Mouse (Mus musculus) forebrain, embryonic 16.5 days (tissue): Measurements from ENCODE around the gene Zbtb20. TPM values are rescaled to one million over a fixed set of nuclear protein-coding genes. Genes with fewer than 3 reads are reported as not detected.
A peak's percentile ranks its signal among the peaks of the same experiment; 100 is the strongest.

ENCODE experiments used
- ATAC-seq: fragments of 200-750 bp; cut with Nextera tagmentation; 2 replicates; pipeline ENCODE4 v1.8.0; 2017; ENCODE audit warnings: mild to moderate bottlenecking, moderate library complexity
- H3K27ac ChIP-seq: fragments of 300-500 bp; sonication (generic); 2 replicates; pipeline ENCODE4 v1.5.1; 2014; ENCODE audit warnings: low read length, control low read depth
- H3K27me3 ChIP-seq: fragments of 300-500 bp; sonication (generic); replicated peaks from 2 replicates; pipeline ENCODE4 v1.6.1; 2014; ENCODE audit warnings: low read length; ENCODE audit not compliant: control insufficient read depth, insufficient read depth
- H3K36me3 ChIP-seq: fragments of 300-500 bp; sonication (generic); 2 replicates; pipeline ENCODE4 v1.6.1; 2014; ENCODE audit not compliant: control insufficient read depth, insufficient read depth
- H3K4me1 ChIP-seq: fragments of 300-500 bp; sonication (generic); replicated peaks from 2 replicates; pipeline ENCODE4 v1.6.1; 2014; ENCODE audit warnings: low read length; ENCODE audit not compliant: control insufficient read depth, insufficient read depth
- H3K4me2 ChIP-seq: fragments of 300-500 bp; sonication (generic); 2 replicates; pipeline ENCODE4 v1.6.1; 2014; ENCODE audit warnings: mild to moderate bottlenecking, low read length, control low read depth
- H3K4me3 ChIP-seq: fragments of 300-500 bp; sonication (generic); replicated peaks from 2 replicates; pipeline ENCODE4 v1.5.1; 2014; ENCODE audit warnings: mild to moderate bottlenecking, low read length, control low read depth
- H3K9ac ChIP-seq: fragments of 300-500 bp; sonication (generic); replicated peaks from 2 replicates; pipeline ENCODE4 v1.6.1; 2014; ENCODE audit warnings: low read depth, low read length, control low read depth
- H3K9me3 ChIP-seq: fragments of 300-500 bp; sonication (generic); 2 replicates; pipeline ENCODE4 v1.6.1; 2016; ENCODE audit warnings: low read length; ENCODE audit not compliant: control insufficient read depth
- WGBS: fragments of 180-500 bp; shearing (Covaris S2); extraction: QIAGEN DNeasy Blood & Tissue Kit; methylation state at CpG from one replicate; pipeline ENCODE4 v1.1.7; 2014; 5-methylcytosine and 5-hydroxymethylcytosine counted together
- polyA plus RNA-seq: library from polyadenylated mRNA; unstranded; fragments of >200 nt; fragmentation: Nextera tagmentation; extraction: Ambion mirVana; gene quantifications from 2 replicates; pipeline ENCODE4 v1.2.1, GENCODE M21; 2015

Gene Zbtb20
- polyA plus RNA-seq, 1 experiment from 2014 or later = 126 TPM

GRCm38 (mm10) chr16:43303245-43304197, 427.8 kb downstream of the Zbtb20 start:
- Histone ChIP-seq H3K4me1 (0 out of 2 replicates have a peak, but pooled peaks cover 8% of the 10 kb centered on the region), H3K4me3 (no peak overlapping the region), H3K4me2 (no peak overlapping the region), H3K27me3 (no peaks in the 10 kb centered on the region), H3K27ac (no peak overlapping the region), H3K36me3 (no peaks in the 10 kb centered on the region), H3K9me3 (no peaks in the 10 kb centered on the region), H3K9ac (no peak overlapping the region)
- peak; percentile 87 for ATAC-seq
- 71% methylated on average over 9 of the region's 9 CpGs for WGBS

- H3K4me2 ChIP-seq = no peak overlapping the region
- peak overlapping the region; percentile 54 for H3K27ac ChIP-seq
- H3K36me3 ChIP-seq = no peaks in the 10 kb centered on the region
- no peak overlapping the region for H3K4me3 ChIP-seq
- H3K9me3 ChIP-seq = no peaks in the 10 kb centered on the region
- H3K4me1 ChIP-seq = peaks cover 9% of the 10 kb centered on the region
- peak; percentile 97 for ATAC-seq
- 2% methylated on average over 4 of the region's 4 CpGs for WGBS
- no peaks in the 10 kb centered on the region for H3K27me3 ChIP-seq
- no peak overlapping the region for H3K9ac ChIP-seq
These were observed 434.3 kb downstream of the Zbtb20 start for GRCm38 (mm10) chr16:43309968-43310431.

- 63% methylated on average over 3 of the region's 3 CpGs for WGBS
- Histone ChIP-seq H3K4me3 (no peak overlapping the region), H3K4me2 (no peak overlapping the region), H3K9ac (no peak overlapping the region), H3K9me3 (no peaks in the 10 kb centered on the region), H3K4me1 (no peaks in the 10 kb centered on the region), H3K36me3 (no peaks in the 10 kb centered on the region), H3K27ac (no peak overlapping the region), H3K27me3 (no peaks in the 10 kb centered on the region)
- ATAC-seq = no peak
These were observed 448.3 kb downstream of the Zbtb20 start for GRCm38 (mm10) chr16:43324009-43324408.

GRCm38 (mm10) chr16:43328221-43328620, 452.5 kb downstream of the Zbtb20 start:
- Histone ChIP-seq H3K27me3 (no peaks in the 10 kb centered on the region), H3K9ac (no peak overlapping the region), H3K4me2 (no peak overlapping the region), H3K9me3 (no peaks in the 10 kb centered on the region), H3K4me3 (no peak overlapping the region), H3K36me3 (no peaks in the 10 kb centered on the region), H3K27ac (no peak overlapping the region), H3K4me1 (no peaks in the 10 kb centered on the region)
- ATAC-seq = no peak
- WGBS = 100% methylated on average over 1 of the region's 1 CpGs

GRCm38 (mm10) chr16:43330206-43330605, 454.5 kb downstream of the Zbtb20 start:
- Histone ChIP-seq H3K4me2 (no peak overlapping the region), H3K27me3 (no peaks in the 10 kb centered on the region), H3K4me3 (no peak overlapping the region), H3K9ac (no peak overlapping the region), H3K27ac (no peak overlapping the region), H3K4me1 (peaks cover 8% of the 10 kb centered on the region), H3K36me3 (no peaks in the 10 kb centered on the region), H3K9me3 (no peaks in the 10 kb centered on the region)
- no peak for ATAC-seq
- WGBS = 62% methylated on average over 3 of the region's 3 CpGs

GRCm38 (mm10) chr16:43331440-43331839, 455.8 kb downstream of the Zbtb20 start:
- H3K4me2 ChIP-seq = no peak overlapping the region
- no peaks in the 10 kb centered on the region for H3K36me3 ChIP-seq
- no peak overlapping the region for H3K4me3 ChIP-seq
- H3K27me3 ChIP-seq = no peaks in the 10 kb centered on the region
- no peaks in the 10 kb centered on the region for H3K9me3 ChIP-seq
- peaks cover 13% of the 10 kb centered on the region for H3K4me1 ChIP-seq
- no peak overlapping the region for H3K9ac ChIP-seq
- H3K27ac ChIP-seq = no peak overlapping the region
- no peak for ATAC-seq
- WGBS = 92% methylated on average over 3 of the region's 3 CpGs

GRCm38 (mm10) chr16:43332734-43333133, 457.1 kb downstream of the Zbtb20 start:
- WGBS = 49% methylated on average over 2 of the region's 2 CpGs
- H3K9me3 ChIP-seq = no peaks in the 10 kb centered on the region
- no peak overlapping the region for H3K4me3 ChIP-seq
- H3K27ac ChIP-seq = no peak overlapping the region
- H3K4me2 ChIP-seq = no peak overlapping the region
- ATAC-seq = no peak
- peaks cover 13% of the 10 kb centered on the region for H3K4me1 ChIP-seq
- H3K27me3 ChIP-seq = no peaks in the 10 kb centered on the region
- no peak overlapping the region for H3K9ac ChIP-seq
- no peaks in the 10 kb centered on the region for H3K36me3 ChIP-seq

GRCm38 (mm10) chr16:43333265-43333664, 457.6 kb downstream of the Zbtb20 start:
- Histone ChIP-seq H3K27ac (no peak overlapping the region), H3K4me1 (peaks cover 13% of the 10 kb centered on the region), H3K27me3 (no peaks in the 10 kb centered on the region), H3K4me3 (no peak overlapping the region), H3K9ac (no peak overlapping the region), H3K4me2 (no peak overlapping the region), H3K36me3 (no peaks in the 10 kb centered on the region), H3K9me3 (no peaks in the 10 kb centered on the region)
- ATAC-seq = no peak
- 62% methylated on average over 1 of the region's 1 CpGs for WGBS

GRCm38 (mm10) chr16:43334411-43335150, 458.9 kb downstream of the Zbtb20 start:
- Histone ChIP-seq H3K9me3 (no peaks in the 10 kb centered on the region), H3K4me2 (peak overlapping the region; percentile 28; the same call in 1 of the 2 replicates), H3K27me3 (no peaks in the 10 kb centered on the region), H3K36me3 (no peaks in the 10 kb centered on the region), H3K4me1 (peaks cover 13% of the 10 kb centered on the region), H3K27ac (peak overlapping the region; percentile 61), H3K4me3 (no peak overlapping the region), H3K9ac (no peak overlapping the region; the same call in 1 of the 2 replicates)
- peak; percentile 75 for ATAC-seq
- 18% methylated on average over 11 of the region's 11 CpGs for WGBS
